Mouse (Mus musculus): ENCODE results near the gene A930009A15Rik.

- no peak for TF ChIP-seq CTCF (IDR thresholded peaks at IDR 0.05; ENCODE audit: low read depth, low read length)
- TF ChIP-seq POLR2A (IDR thresholded peaks at IDR 0.05; ENCODE audit: extremely low read depth, insufficient read depth, low read length) = no peak
Measured at GRCm38 (mm10) chr10:115571317-115571716, 1.5 kb downstream of the A930009A15Rik start.

All from liver, adult 2 months (tissue).